Mouse (Mus musculus): ENCODE measurements around the gene Drg1. TPM values are rescaled to one million over a fixed set of nuclear protein-coding genes. Genes with fewer than 3 reads are reported as not detected.

Gene Drg1
- polyA plus RNA-seq, 1 experiment from 2014 or later, result 249 TPM

- Histone ChIP-seq H3K4me1 (ENCODE audit: insufficient read depth, low read length) (no peaks in the 10 kb centered on the region), H3K4me3 (ENCODE audit: low read length) (no peak overlapping the region), H3K36me3 (ENCODE audit: insufficient read depth, low read length) (peaks cover 78% of the 10 kb centered on the region), H3K27ac (ENCODE audit: low read length) (no peak overlapping the region), H3K4me2 (replicated peaks; ENCODE audit: low read depth, low read length) (no peak overlapping the region), H3K27me3 (ENCODE audit: insufficient read depth, low read length) (no peaks in the 10 kb centered on the region), H3K9ac (replicated peaks; ENCODE audit: low read length) (no peak overlapping the region), H3K9me3 (ENCODE audit: low read length) (peaks cover 6% of the 10 kb centered on the region; the same call in 1 of the 2 replicates)
- WGBS, result 92% methylated on average over 7 of the region's 7 CpGs
- ATAC-seq (ENCODE audit: low FRiP score, low TSS enrichment), result no peak
Measured at GRCm38 (mm10) chr11:3242395-3242794, 23.8 kb downstream of the Drg1 start.

GRCm38 (mm10) chr11:3235277-3235676 is 30.9 kb downstream of the Drg1 start:
- Histone ChIP-seq H3K36me3 (ENCODE audit: insufficient read depth, low read length) (peaks cover 74% of the 10 kb centered on the region), H3K9ac (replicated peaks; ENCODE audit: low read length) (no peak overlapping the region), H3K4me2 (replicated peaks; ENCODE audit: low read depth, low read length) (no peak overlapping the region), H3K9me3 (ENCODE audit: low read length) (no peaks in the 10 kb centered on the region), H3K4me3 (ENCODE audit: low read length) (no peak overlapping the region), H3K27me3 (ENCODE audit: insufficient read depth, low read length) (no peaks in the 10 kb centered on the region), H3K27ac (ENCODE audit: low read length) (no peak overlapping the region), H3K4me1 (ENCODE audit: insufficient read depth, low read length) (no peaks in the 10 kb centered on the region)
- no peak for ATAC-seq (ENCODE audit: low FRiP score, low TSS enrichment)
- 76% methylated on average over 5 of the region's 5 CpGs for WGBS

- whole genome bisulfite sequencing, result 94% methylated on average over 4 of the region's 4 CpGs
Measured at GRCm38 (mm10) chr11:3233704-3234103, 32.5 kb downstream of the Drg1 start.

GRCm38 (mm10) chr11:3232248-3232647 is 34.0 kb downstream of the Drg1 start:
- Histone ChIP-seq H3K36me3 (ENCODE audit: insufficient read depth, low read length) (peaks cover 75% of the 10 kb centered on the region), H3K9ac (replicated peaks; ENCODE audit: low read length) (no peak overlapping the region)
- ATAC-seq (ENCODE audit: low FRiP score, low TSS enrichment), result no peak

More at GRCm38 (mm10) chr11:3233704-3234103, 32.5 kb downstream of the Drg1 start:
- H3K9ac ChIP-seq (replicated peaks; ENCODE audit: low read length), result no peak overlapping the region
- H3K27ac ChIP-seq (ENCODE audit: low read length), result no peak overlapping the region
- no peak for ATAC-seq (ENCODE audit: low FRiP score, low TSS enrichment)
- no peaks in the 10 kb centered on the region for H3K27me3 ChIP-seq (ENCODE audit: insufficient read depth, low read length)
- peaks cover 80% of the 10 kb centered on the region for H3K36me3 ChIP-seq (ENCODE audit: insufficient read depth, low read length)
- no peaks in the 10 kb centered on the region for H3K9me3 ChIP-seq (ENCODE audit: low read length)
- H3K4me3 ChIP-seq (ENCODE audit: low read length), result no peak overlapping the region
- H3K4me1 ChIP-seq (ENCODE audit: insufficient read depth, low read length), result no peaks in the 10 kb centered on the region
- H3K4me2 ChIP-seq (replicated peaks; ENCODE audit: low read depth, low read length), result no peak overlapping the region

GRCm38 (mm10) chr11:3227113-3227512 is 39.1 kb downstream of the Drg1 start:
- Histone ChIP-seq H3K4me3 (ENCODE audit: low read length) (no peak overlapping the region), H3K4me2 (replicated peaks; ENCODE audit: low read depth, low read length) (no peak overlapping the region), H3K9ac (replicated peaks; ENCODE audit: low read length) (no peak overlapping the region), H3K4me1 (ENCODE audit: insufficient read depth, low read length) (no peaks in the 10 kb centered on the region), H3K27me3 (ENCODE audit: insufficient read depth, low read length) (no peaks in the 10 kb centered on the region), H3K27ac (ENCODE audit: low read length) (no peak overlapping the region), H3K9me3 (ENCODE audit: low read length) (no peaks in the 10 kb centered on the region), H3K36me3 (ENCODE audit: insufficient read depth, low read length) (peaks cover 69% of the 10 kb centered on the region)
- no peak for ATAC-seq (ENCODE audit: low FRiP score, low TSS enrichment)
- WGBS, result 93% methylated on average over 3 of the region's 3 CpGs

More at GRCm38 (mm10) chr11:3232248-3232647, 34.0 kb downstream of the Drg1 start:
- Histone ChIP-seq H3K4me3 (ENCODE audit: low read length) (no peak overlapping the region), H3K27ac (ENCODE audit: low read length) (no peak overlapping the region), H3K4me1 (ENCODE audit: insufficient read depth, low read length) (no peaks in the 10 kb centered on the region), H3K27me3 (ENCODE audit: insufficient read depth, low read length) (no peaks in the 10 kb centered on the region), H3K9me3 (ENCODE audit: low read length) (no peaks in the 10 kb centered on the region), H3K4me2 (replicated peaks; ENCODE audit: low read depth, low read length) (no peak overlapping the region)
- 90% methylated on average over 3 of the region's 3 CpGs for WGBS

GRCm38 (mm10) chr11:3223105-3223504 is 43.1 kb downstream of the Drg1 start:
- no peaks in the 10 kb centered on the region for H3K9me3 ChIP-seq (ENCODE audit: low read length)
- no peak overlapping the region for H3K9ac ChIP-seq (replicated peaks; ENCODE audit: low read length)
- no peak overlapping the region for H3K4me3 ChIP-seq (ENCODE audit: low read length)
- no peak for ATAC-seq (ENCODE audit: low FRiP score, low TSS enrichment)
- H3K27me3 ChIP-seq (ENCODE audit: insufficient read depth, low read length), result no peaks in the 10 kb centered on the region
- no peak overlapping the region for H3K27ac ChIP-seq (ENCODE audit: low read length)
- no peaks in the 10 kb centered on the region for H3K4me1 ChIP-seq (ENCODE audit: insufficient read depth, low read length)
- H3K4me2 ChIP-seq (replicated peaks; ENCODE audit: low read depth, low read length), result no peak overlapping the region
- WGBS, result 57% methylated on average over 5 of the region's 5 CpGs
- H3K36me3 ChIP-seq (ENCODE audit: insufficient read depth, low read length), result peaks cover 61% of the 10 kb centered on the region

- ATAC-seq (ENCODE audit: low FRiP score, low TSS enrichment), result no peak
- H3K9ac ChIP-seq (replicated peaks; ENCODE audit: low read length), result no peak overlapping the region
- H3K4me2 ChIP-seq (replicated peaks; ENCODE audit: low read depth, low read length), result no peak overlapping the region
- H3K27me3 ChIP-seq (ENCODE audit: insufficient read depth, low read length), result no peaks in the 10 kb centered on the region
- H3K4me1 ChIP-seq (ENCODE audit: insufficient read depth, low read length), result no peaks in the 10 kb centered on the region
- H3K4me3 ChIP-seq (ENCODE audit: low read length), result no peak overlapping the region
- no peaks in the 10 kb centered on the region for H3K9me3 ChIP-seq (ENCODE audit: low read length)
- no peak overlapping the region for H3K27ac ChIP-seq (ENCODE audit: low read length)
- whole genome bisulfite sequencing, result 76% methylated on average over 1 of the region's 1 CpGs
- peaks cover 56% of the 10 kb centered on the region for H3K36me3 ChIP-seq (ENCODE audit: insufficient read depth, low read length)
Measured at GRCm38 (mm10) chr11:3212526-3212925, 53.7 kb downstream of the Drg1 start.

- Histone ChIP-seq H3K27ac (ENCODE audit: low read length) (no peak overlapping the region), H3K4me2 (replicated peaks; ENCODE audit: low read depth, low read length) (no peak overlapping the region), H3K27me3 (ENCODE audit: insufficient read depth, low read length) (no peaks in the 10 kb centered on the region), H3K36me3 (ENCODE audit: insufficient read depth, low read length) (peaks cover 31% of the 10 kb centered on the region), H3K4me3 (ENCODE audit: low read length) (no peak overlapping the region), H3K9ac (replicated peaks; ENCODE audit: low read length) (no peak overlapping the region), H3K4me1 (ENCODE audit: insufficient read depth, low read length) (no peaks in the 10 kb centered on the region), H3K9me3 (ENCODE audit: low read length) (no peaks in the 10 kb centered on the region)
- ATAC-seq (ENCODE audit: low FRiP score, low TSS enrichment), result no peak
- WGBS, result over 99% methylated on average over 3 of the region's 3 CpGs
Measured at GRCm38 (mm10) chr11:3206783-3207182, 59.4 kb downstream of the Drg1 start.

- H3K4me1 ChIP-seq (ENCODE audit: insufficient read depth, low read length), result no peaks in the 10 kb centered on the region
- no peak overlapping the region for H3K4me2 ChIP-seq (replicated peaks; ENCODE audit: low read depth, low read length)
- no peak overlapping the region for H3K9ac ChIP-seq (replicated peaks; ENCODE audit: low read length)
- peaks cover 29% of the 10 kb centered on the region for H3K36me3 ChIP-seq (ENCODE audit: insufficient read depth, low read length)
- no peaks in the 10 kb centered on the region for H3K9me3 ChIP-seq (ENCODE audit: low read length)
- no peak for ATAC-seq (ENCODE audit: low FRiP score, low TSS enrichment)
- H3K27ac ChIP-seq (ENCODE audit: low read length), result no peak overlapping the region
- WGBS, result 85% methylated on average over 3 of the region's 3 CpGs
- H3K4me3 ChIP-seq (ENCODE audit: low read length), result no peak overlapping the region
- no peaks in the 10 kb centered on the region for H3K27me3 ChIP-seq (ENCODE audit: insufficient read depth, low read length)
Measured at GRCm38 (mm10) chr11:3205207-3205606, 61.0 kb downstream of the Drg1 start.

- H3K4me1 ChIP-seq (ENCODE audit: insufficient read depth, low read length), result no peaks in the 10 kb centered on the region
- H3K27ac ChIP-seq (ENCODE audit: low read length), result no peak overlapping the region
- WGBS, result 79% methylated on average over 2 of the region's 2 CpGs
- peaks cover 19% of the 10 kb centered on the region for H3K36me3 ChIP-seq (ENCODE audit: insufficient read depth, low read length)
- H3K4me3 ChIP-seq (ENCODE audit: low read length), result peak overlapping the region; percentile 44; the same call in 1 of the 2 replicates
- H3K9me3 ChIP-seq (ENCODE audit: low read length), result no peaks in the 10 kb centered on the region
- no peaks in the 10 kb centered on the region for H3K27me3 ChIP-seq (ENCODE audit: insufficient read depth, low read length)
- no peak for ATAC-seq (ENCODE audit: low FRiP score, low TSS enrichment)
- H3K9ac ChIP-seq (replicated peaks; ENCODE audit: low read length), result no peak overlapping the region
- peak overlapping the region; percentile 37 for H3K4me2 ChIP-seq (replicated peaks; ENCODE audit: low read depth, low read length)
Measured at GRCm38 (mm10) chr11:3203771-3204170, 62.4 kb downstream of the Drg1 start.
